Mouse (Mus musculus): Measurements from ENCODE around the gene Lhx2. TPM values are rescaled to one million over a fixed set of nuclear protein-coding genes. Genes with fewer than 3 reads are reported as not detected.
A peak's percentile ranks its signal among the peaks of the same experiment; 100 is the strongest.

Gene Lhx2
- total RNA-seq, 2 experiments from 2014 or later = 96.7 to 100 TPM

GRCm38 (mm10) chr2:38402611-38403010 lies 63.5 kb downstream of the Lhx2 start:
- no peak for DNase-seq (ENCODE audit: low spot score in 2 of 2)

GRCm38 (mm10) chr2:38403231-38403630 lies 64.2 kb downstream of the Lhx2 start:
- peak; percentile 54 to 70 for DNase-seq (ENCODE audit: low spot score in 2 of 2)

- no peak for DNase-seq (ENCODE audit: low spot score in 2 of 2)
Measured at GRCm38 (mm10) chr2:38404007-38404596, 65.0 kb downstream of the Lhx2 start.

- no peak for DNase-seq (ENCODE audit: low spot score in 2 of 2)
Measured at GRCm38 (mm10) chr2:38405356-38405755, 66.3 kb downstream of the Lhx2 start.

GRCm38 (mm10) chr2:38409309-38409708 lies 70.2 kb downstream of the Lhx2 start:
- no peak for DNase-seq (ENCODE audit: low spot score in 2 of 2)

- no peak for DNase-seq (ENCODE audit: low spot score in 2 of 2)
Measured at GRCm38 (mm10) chr2:38410227-38410626, 71.1 kb downstream of the Lhx2 start.

GRCm38 (mm10) chr2:38412599-38413177 lies 73.6 kb downstream of the Lhx2 start:
- no peak for DNase-seq (ENCODE audit: low spot score in 2 of 2)

- no peak for DNase-seq (ENCODE audit: low spot score in 2 of 2)
Measured at GRCm38 (mm10) chr2:38417970-38418369, 78.9 kb downstream of the Lhx2 start.

Other genes with a start within 250 kb of the Lhx2 start
- gene Dennd1a, start 51.9 kb upstream of the Lhx2 start, total RNA-seq (2021) = 10 to 100 TPM; 73.9 to 74.1 TPM
- gene Nek6, start 172.4 kb downstream of the Lhx2 start, total RNA-seq (2021) = 10 to 100 TPM; 50.3 to 53.0 TPM